Mouse (Mus musculus): ENCODE measurements at regions not wholly inside any gene's neighbourhood (a gene's known extent, or its start where the extent isn't known, plus 50 kb on each side); places are given as distances from the start of the nearest gene placed in this dataset.

DNA sequence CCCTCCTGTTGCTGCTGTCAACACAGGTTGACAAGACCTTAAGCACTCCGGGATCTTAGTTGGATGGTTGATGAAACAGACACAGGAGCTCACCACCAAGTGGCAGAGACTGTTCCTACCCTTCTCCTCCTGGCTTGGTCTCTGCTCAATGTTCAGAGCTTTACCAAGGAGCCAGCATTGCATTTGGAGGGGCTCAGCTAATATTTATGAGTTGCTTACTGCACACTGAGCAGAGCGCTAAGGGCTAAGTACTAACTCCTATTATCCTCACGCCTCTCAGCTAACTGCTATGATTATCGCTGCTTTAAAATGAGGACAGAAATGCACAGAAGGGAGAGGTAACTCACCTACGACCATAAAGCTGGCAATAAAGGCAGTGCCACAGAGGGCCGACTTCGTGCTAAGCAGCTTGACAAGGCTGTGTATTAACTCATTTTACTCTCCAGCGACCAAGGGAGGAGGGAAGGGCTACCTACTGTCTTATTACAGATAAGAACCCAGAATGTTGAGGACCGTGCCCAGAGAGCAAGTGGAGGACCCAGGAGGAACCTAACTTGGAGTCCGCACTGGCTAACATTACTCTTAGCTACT is 65.3 kb upstream of the Tmem150c start:
- Histone ChIP-seq H3K4me3 (replicated peaks) (no peak overlapping the region), H3K9ac (no peak overlapping the region), H3K36me3 (no peaks in the 10 kb centered on the region), H3K27ac (no peak overlapping the region), H3K4me1 (replicated peaks) (0 out of 2 replicates have a peak, but pooled peaks cover 6% of the 10 kb centered on the region), H3K4me2 (no peak overlapping the region), H3K9me3 (replicated peaks) (no peaks in the 10 kb centered on the region), H3K27me3 (no peaks in the 10 kb centered on the region)
- DNase-seq, result no peak
- WGBS (ENCODE audit: insufficient replicate concordance), result 54% methylated on average over 10 of the region's 10 CpGs
- ATAC-seq (ENCODE audit: low read depth), result no peak

DNA sequence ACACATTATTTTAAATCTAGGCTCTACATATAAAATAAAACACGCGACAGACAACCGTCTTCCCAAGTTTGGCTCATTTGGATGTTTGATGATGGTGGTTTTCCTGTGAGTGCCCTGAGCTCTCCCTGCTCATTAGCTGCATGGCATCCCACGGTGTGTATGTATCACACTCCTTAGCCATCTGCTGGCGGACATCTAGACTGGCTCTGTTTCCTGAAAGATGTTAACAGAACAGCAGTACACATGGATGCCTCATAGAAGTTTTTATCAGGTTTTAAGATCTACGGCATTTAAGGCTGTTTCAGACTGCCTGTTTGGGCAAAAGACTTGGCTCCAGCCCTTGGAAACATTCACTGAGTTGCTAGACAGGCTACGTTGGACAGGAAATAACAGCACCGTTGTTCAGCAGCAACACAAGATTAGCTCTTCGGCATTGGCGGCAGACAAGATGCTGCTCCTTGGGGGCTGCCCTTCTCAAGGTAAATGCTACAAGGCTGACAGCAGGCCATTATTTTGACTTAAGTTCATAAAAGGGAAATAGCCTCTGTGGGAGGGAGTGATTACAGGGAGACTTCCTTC is 61.5 kb upstream of the Tmem150c start:
- DNase-seq (no peak), ATAC-seq (ENCODE audit: low read depth) (no peak)
- no peak overlapping the region for H3K4me2 ChIP-seq
- H3K27me3 ChIP-seq, result no peaks in the 10 kb centered on the region
- 43% methylated on average over 10 of the region's 10 CpGs for WGBS (ENCODE audit: insufficient replicate concordance)
- no peak overlapping the region for H3K27ac ChIP-seq
- H3K36me3 ChIP-seq, result no peaks in the 10 kb centered on the region
- no peak overlapping the region for H3K4me3 ChIP-seq (replicated peaks)
- H3K4me1 ChIP-seq (replicated peaks), result peaks cover 11% of the 10 kb centered on the region
- H3K9me3 ChIP-seq (replicated peaks), result no peaks in the 10 kb centered on the region
- no peak overlapping the region for H3K9ac ChIP-seq

DNA sequence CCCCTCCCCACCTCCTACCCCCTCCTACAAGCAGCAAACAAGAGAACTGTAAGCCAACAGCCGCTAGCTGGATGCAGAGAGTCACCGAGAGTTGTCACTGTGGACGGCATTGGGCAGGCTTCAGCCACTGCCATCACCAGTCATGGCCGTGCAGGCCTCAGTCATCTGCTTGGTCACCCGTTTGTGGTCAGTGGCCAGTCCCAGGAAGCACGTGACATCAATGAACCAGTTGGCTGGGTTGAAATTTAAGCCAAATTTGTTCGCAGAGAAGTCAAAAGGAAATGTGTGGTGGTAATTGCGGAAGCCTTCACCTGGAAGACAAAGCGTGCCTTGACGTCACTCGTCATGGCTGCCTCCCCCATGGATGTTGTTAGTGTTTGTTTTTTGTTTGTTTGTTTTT is 60.7 kb upstream of the Tmem150c start:
- DNase-seq (no peak), ATAC-seq (ENCODE audit: low read depth) (no peak)
- no peaks in the 10 kb centered on the region for H3K36me3 ChIP-seq
- no peak overlapping the region for H3K4me3 ChIP-seq (replicated peaks)
- H3K27ac ChIP-seq, result no peak overlapping the region
- H3K9me3 ChIP-seq (replicated peaks), result no peaks in the 10 kb centered on the region
- H3K4me2 ChIP-seq, result no peak overlapping the region
- no peak overlapping the region for H3K9ac ChIP-seq
- peaks cover 11% of the 10 kb centered on the region for H3K4me1 ChIP-seq (replicated peaks)
- WGBS (ENCODE audit: insufficient replicate concordance), result 52% methylated on average over 11 of the region's 11 CpGs
- H3K27me3 ChIP-seq, result no peaks in the 10 kb centered on the region

DNA sequence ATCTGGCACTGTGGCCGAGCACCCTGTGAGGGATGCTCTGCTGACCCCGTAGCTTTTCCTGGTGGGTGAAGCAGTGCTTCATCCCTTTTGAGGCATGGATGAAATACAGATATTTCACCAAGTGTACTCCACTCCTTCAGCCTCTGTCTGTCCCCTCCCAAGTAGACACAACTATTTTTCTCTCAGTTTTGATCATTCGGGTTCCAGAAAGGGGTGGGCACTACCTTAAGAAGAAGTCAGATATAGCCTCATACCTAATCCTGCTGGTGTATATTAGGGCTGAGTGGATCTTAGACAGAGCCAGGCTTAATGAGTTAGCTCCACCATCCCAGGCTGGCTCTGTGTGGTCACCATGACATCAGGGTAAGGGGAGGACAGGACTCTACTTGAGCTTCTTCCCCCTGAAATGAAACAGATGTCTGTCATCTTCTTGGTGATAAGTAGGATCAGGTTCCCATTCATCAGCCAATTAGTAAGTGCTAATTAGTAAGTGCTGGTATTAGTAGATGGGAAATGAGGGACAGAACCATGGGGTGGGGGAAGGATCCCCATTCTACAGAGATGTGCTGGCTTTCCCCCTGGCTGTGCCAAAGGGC is 58.7 kb upstream of the Tmem150c start:
- DNase-seq, result no peak
- no peak for ATAC-seq (ENCODE audit: low read depth)
- Histone ChIP-seq H3K36me3 (no peaks in the 10 kb centered on the region), H3K9ac (no peak overlapping the region), H3K27ac (no peak overlapping the region), H3K4me2 (no peak overlapping the region), H3K4me3 (replicated peaks) (no peak overlapping the region), H3K27me3 (no peaks in the 10 kb centered on the region), H3K9me3 (replicated peaks) (no peaks in the 10 kb centered on the region), H3K4me1 (replicated peaks) (peaks cover 11% of the 10 kb centered on the region)
- 78% methylated on average over 3 of the region's 3 CpGs for WGBS (ENCODE audit: insufficient replicate concordance)

DNA sequence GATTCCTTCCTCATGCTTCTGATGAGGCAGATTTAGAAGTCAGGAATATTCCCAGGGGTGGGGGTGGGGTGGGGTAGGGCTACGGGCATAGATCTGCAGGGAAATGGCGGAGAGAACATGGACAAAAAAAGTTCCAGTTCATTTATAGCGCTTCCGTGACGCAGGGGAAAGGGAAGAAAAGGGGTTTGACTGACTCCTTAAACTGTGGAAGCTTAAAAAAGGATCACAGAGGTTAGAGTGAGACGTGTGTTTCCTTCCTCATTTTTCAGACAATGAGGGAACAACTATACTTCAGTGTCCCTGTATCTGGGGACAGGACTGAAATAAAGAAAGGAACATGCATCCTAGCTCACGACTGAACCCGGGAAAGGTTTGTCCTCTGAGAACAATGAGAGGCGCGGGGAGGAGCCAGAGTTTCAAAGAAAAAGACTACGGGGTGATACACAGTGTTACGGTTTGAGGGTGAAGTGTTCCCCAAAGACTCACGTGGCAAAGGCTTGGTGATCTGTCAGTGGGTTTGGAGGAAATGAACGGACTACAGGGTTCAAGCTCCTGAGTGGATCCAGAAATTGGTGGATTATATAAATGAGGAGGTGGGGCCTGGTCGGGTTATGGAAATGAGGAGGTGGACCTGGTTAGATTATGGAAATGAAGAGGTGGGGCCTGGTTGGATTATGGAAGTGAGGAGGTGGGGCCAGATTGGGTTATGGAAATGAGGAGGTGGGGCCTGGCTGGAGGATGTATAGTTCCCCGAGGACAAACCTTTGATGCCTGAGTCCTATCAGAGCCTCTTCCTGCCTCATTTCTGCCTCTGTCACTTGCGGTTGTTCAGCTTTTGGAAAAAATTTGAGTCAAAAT is 57.8 kb upstream of the Tmem150c start:
- Histone ChIP-seq H3K4me1 (replicated peaks) (peaks cover 11% of the 10 kb centered on the region), H3K36me3 (no peaks in the 10 kb centered on the region), H3K4me3 (replicated peaks) (peak overlapping the region; percentile 38), H3K9ac (no peak overlapping the region), H3K27me3 (no peaks in the 10 kb centered on the region), H3K27ac (peak overlapping the region; percentile 23; the same call in 1 of the 2 replicates), H3K9me3 (replicated peaks) (no peaks in the 10 kb centered on the region), H3K4me2 (peak overlapping the region; percentile 41)
- ATAC-seq (ENCODE audit: low read depth), result peak; percentile 83
- WGBS (ENCODE audit: insufficient replicate concordance), result 7% methylated on average over 17 of the region's 17 CpGs
- DNase-seq, result peak; percentile 19

DNA sequence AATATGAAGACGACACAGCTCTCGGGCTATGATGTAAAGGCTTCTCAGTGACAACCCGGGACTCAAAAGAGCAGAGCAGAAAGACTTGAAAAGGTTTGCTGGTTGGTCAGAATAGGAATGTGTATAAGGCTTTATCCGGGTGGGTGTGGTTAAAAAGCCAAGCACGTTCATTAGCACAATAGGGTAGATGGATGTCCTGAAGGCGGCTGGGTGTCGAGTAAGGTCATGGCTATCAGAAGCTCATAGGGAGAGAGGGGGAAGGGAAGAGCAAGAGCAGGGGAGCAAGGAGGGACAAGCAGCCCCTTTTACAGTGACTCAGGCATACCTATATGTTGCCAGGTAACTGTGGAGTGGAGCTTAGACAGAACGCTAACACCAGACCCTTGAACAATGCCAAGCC is 54.3 kb upstream of the Tmem150c start:
- WGBS (ENCODE audit: insufficient replicate concordance), result 76% methylated on average over 8 of the region's 8 CpGs

DNA sequence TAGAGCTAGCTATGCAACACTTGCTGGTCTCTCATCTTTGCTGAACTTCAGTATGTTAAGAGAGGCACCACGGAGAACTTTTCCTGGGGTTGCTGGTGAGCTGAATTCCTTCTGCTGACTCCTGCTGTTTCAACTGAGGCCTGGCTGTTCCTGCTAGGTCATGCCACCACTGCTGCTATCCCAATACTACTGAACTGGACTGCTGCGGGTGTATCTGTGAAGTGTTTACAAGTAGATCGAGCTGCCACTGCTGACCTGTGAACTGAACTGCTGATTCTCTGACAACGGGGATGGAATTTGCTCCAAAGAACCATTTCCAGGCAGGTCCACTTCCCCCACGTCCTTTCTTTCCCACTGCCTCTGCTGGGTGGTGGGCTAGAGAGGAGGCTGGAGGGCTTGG is 51.1 kb upstream of the Tmem150c start:
- Histone ChIP-seq H3K36me3 (no peaks in the 10 kb centered on the region), H3K9me3 (replicated peaks) (no peaks in the 10 kb centered on the region), H3K27ac (no peak overlapping the region; the same call in 1 of the 2 replicates), H3K4me2 (no peak overlapping the region), H3K4me3 (replicated peaks) (no peak overlapping the region), H3K9ac (no peak overlapping the region), H3K4me1 (replicated peaks) (0 out of 2 replicates have a peak, but pooled peaks cover 13% of the 10 kb centered on the region), H3K27me3 (no peaks in the 10 kb centered on the region)
- ATAC-seq (ENCODE audit: low read depth), result no peak
- WGBS (ENCODE audit: insufficient replicate concordance), result 58% methylated on average over 5 of the region's 5 CpGs
- DNase-seq, result no peak

More for the DNA sequence above, 54.3 kb upstream of the Tmem150c start:
- no peak for ATAC-seq (ENCODE audit: low read depth)
- Histone ChIP-seq H3K27ac (no peak overlapping the region), H3K36me3 (no peaks in the 10 kb centered on the region), H3K9me3 (replicated peaks) (no peaks in the 10 kb centered on the region), H3K4me3 (replicated peaks) (no peak overlapping the region), H3K4me1 (replicated peaks) (peaks cover 20% of the 10 kb centered on the region), H3K4me2 (no peak overlapping the region), H3K27me3 (no peaks in the 10 kb centered on the region), H3K9ac (no peak overlapping the region)
- DNase-seq, result no peak
